Mouse (Mus musculus): ENCODE results near the gene Gm14085.
A peak's percentile ranks its signal among the peaks of the same experiment; 100 is the strongest.

Gm14085 gene

GRCm38 (mm10) chr2:122558317-122558716 is 73.6 kb downstream of the Gm14085 start:
- DNase-seq (ENCODE audit: low spot score in 2 of 2), result no peak

- DNase-seq (ENCODE audit: low spot score in 2 of 2), result no peak
These were observed 76.5 kb downstream of the Gm14085 start for GRCm38 (mm10) chr2:122561221-122561620.

- no peak for DNase-seq (ENCODE audit: low spot score in 2 of 2)
These were observed 77.5 kb downstream of the Gm14085 start for GRCm38 (mm10) chr2:122562251-122562650.

- DNase-seq (ENCODE audit: low spot score in 2 of 2), result peak; percentile 16 to 57
These were observed 84.7 kb downstream of the Gm14085 start for GRCm38 (mm10) chr2:122569439-122569838.

- no peak for DNase-seq (ENCODE audit: low spot score in 2 of 2)
These were observed 85.7 kb downstream of the Gm14085 start for GRCm38 (mm10) chr2:122570430-122570829.

- DNase-seq (ENCODE audit: low spot score in 2 of 2), result no peak
These were observed 86.6 kb downstream of the Gm14085 start for GRCm38 (mm10) chr2:122571326-122571725.

- DNase-seq (ENCODE audit: low spot score in 2 of 2), result no peak
These were observed 87.7 kb downstream of the Gm14085 start for GRCm38 (mm10) chr2:122572438-122572837.

- DNase-seq (ENCODE audit: low spot score in 2 of 2), result no peak
These were observed 90.7 kb downstream of the Gm14085 start for GRCm38 (mm10) chr2:122575470-122575869.

GRCm38 (mm10) chr2:122576295-122576694 is 91.6 kb downstream of the Gm14085 start:
- no peak for DNase-seq (ENCODE audit: low spot score in 2 of 2)

GRCm38 (mm10) chr2:122577316-122577715 is 92.6 kb downstream of the Gm14085 start:
- no peak for DNase-seq (ENCODE audit: low spot score in 2 of 2)
